Mouse (Mus musculus) heart, postnatal 36 days (tissue): ENCODE measurements around the gene Rc3h2. TPM values are rescaled to one million over a fixed set of nuclear protein-coding genes. Genes with fewer than 3 reads are reported as not detected.

ENCODE experiments used
- DNase-seq, 2 experiments: peaks; one replicate each; pipeline ENCODE4 v3.0.0; 2021 to 2022
- intact Hi-C: fragments of 180-260 bp; cut with DNase I; formaldehyde crosslinking; loops from one replicate; pipeline ENCODE4 v1.15.1; 2025
- total RNA-seq, 2 experiments: library from RNA; stranded (reverse); gene quantifications; 2 replicates each; pipeline ENCODE4 v1.2.3; 2021

Gene Rc3h2
- total RNA-seq, 2 experiments from 2014 or later, result 34.8 to 35.0 TPM

DNA sequence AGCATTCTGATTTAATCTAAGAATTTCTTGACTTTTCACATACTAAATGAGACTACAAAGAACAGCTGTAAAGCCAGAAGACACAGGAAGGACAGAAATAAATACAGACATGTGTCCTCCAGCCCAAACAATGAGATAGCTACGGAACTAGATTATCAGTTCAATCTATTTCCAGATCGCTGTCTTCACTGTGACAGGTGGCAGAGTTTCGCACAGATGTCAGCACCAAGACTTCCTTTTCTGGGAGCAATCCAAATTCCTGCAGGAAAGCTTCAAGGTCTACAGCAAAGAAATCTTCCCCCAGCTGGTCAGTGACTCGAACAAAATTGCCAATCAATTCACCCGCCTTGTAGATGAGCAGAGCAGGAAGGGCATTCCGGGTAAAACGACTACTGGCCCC is 71.0 kb downstream of the Rc3h2 start:
- intact Hi-C loops, result no loop called here
- DNase-seq, result no peak

- intact Hi-C loops, result no loop called here
- DNase-seq, result peak; percentile 33 to 44
These were observed 84.1 kb downstream of the Rc3h2 start for GRCm38 (mm10) chr2:37338497-37339187.

DNA sequence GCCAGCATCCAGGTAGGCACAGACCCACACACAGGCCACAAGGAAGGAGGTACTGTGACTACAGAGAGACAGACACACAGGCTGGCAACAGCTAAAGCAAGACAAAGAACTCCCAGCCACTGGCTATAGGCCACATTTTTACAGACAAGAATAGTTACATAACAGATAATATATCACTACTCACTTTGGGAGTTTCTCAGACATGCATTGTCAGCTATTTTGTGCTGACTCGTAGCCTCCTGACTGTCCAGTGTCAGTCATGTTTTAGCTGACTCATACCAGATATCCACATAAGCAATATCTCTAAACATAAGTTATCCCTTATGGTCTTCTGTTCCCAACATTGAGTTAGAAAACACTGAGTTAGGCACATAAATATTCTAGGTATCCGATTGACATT is 89.4 kb downstream of the Rc3h2 start:
- DNase-seq, result no peak
- intact Hi-C loops, result no loop called here

GRCm38 (mm10) chr2:37326215-37326614 is 96.5 kb downstream of the Rc3h2 start, which contains the start of gene Olfr368:
Gene Olfr368 (plus strand): TSS chr2:37326515.
- intact Hi-C loops, result no loop called here
- DNase-seq, result no peak

Other genes with a start within 250 kb of the Rc3h2 start
- not detected for gene Olfr365, start 234.7 kb downstream of the Rc3h2 start, total RNA-seq
- not detected for gene Olfr366, start 211.3 kb downstream of the Rc3h2 start, total RNA-seq
- gene Olfr368, start 96.4 kb downstream of the Rc3h2 start, total RNA-seq, result not detected
- gene Pdcl, start 63.6 kb downstream of the Rc3h2 start, total RNA-seq, result 10 to 100 TPM; 20.3 to 20.7 TPM
- gene Zbtb26, start 20.2 kb upstream of the Rc3h2 start, total RNA-seq, result 1 to 10 TPM; 3.8 to 5.1 TPM
- 1 to 10 TPM; 4.2 TPM for gene Zbtb6, start 20.3 kb upstream of the Rc3h2 start, total RNA-seq
- gene Rabgap1, start 20.4 kb upstream of the Rc3h2 start, total RNA-seq, result 10 to 100 TPM; 44.8 to 45.0 TPM
- under 1 TPM; 0.60 to 0.78 TPM for gene Gpr21, start 93.4 kb upstream of the Rc3h2 start, total RNA-seq